Mouse (Mus musculus) liver, postnatal 0 days (tissue): ENCODE results near the gene Ndn.
A peak's percentile ranks its signal among the peaks of the same experiment; 100 is the strongest.

Source experiments
- CTCF ChIP-seq: sonication (generic); IDR thresholded peaks from 2 replicates; pipeline ENCODE4 v1.5.1; 2016; ENCODE audit warnings: antibody characterized with exemption, low read depth
- EP300 ChIP-seq: IDR thresholded peaks from 2 replicates; pipeline ENCODE4 v1.6.1; 2016; ENCODE audit warnings: antibody characterized with exemption, low read depth, mild to moderate bottlenecking

DNA sequence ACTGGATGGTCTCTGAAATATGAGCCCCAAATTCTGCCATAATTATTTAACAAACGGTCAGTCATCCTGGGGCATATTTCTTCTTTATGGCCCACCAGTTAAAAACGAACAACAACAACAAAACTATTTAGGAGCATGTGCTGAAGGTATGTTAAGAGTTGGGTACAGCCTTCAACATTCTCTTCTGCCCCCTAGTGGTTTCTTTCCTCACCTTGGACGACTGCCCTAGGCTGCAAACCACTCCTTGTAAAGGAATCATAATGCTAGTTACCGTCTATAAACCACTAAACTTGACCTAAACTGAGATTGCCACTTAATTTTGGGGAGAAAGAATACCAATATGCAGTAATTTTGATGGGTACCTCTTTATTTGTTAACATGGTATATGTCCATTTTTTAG is 29.3 kb downstream of the Ndn start:
- TF ChIP-seq CTCF (peak; percentile 24), EP300 (no peak)
